Mouse (Mus musculus) monocyte, adult 5-6 weeks (primary cell): ENCODE results near the gene Mtx1. TPM values are rescaled to one million over a fixed set of nuclear protein-coding genes. Genes with fewer than 3 reads are reported as not detected.

Experiments used
- ATAC-seq: fragments of 153-309, 156-312 bp; replicated peaks from 2 replicates; pipeline ENCODE4 v1.8.0; 2017; ENCODE audit warnings: mild to moderate bottlenecking; ENCODE audit not compliant: low TSS enrichment, insufficient number of reproducible peaks, severe bottlenecking, poor library complexity, low FRiP score
- total RNA-seq: library from RNA; stranded (forward); fragments of 200-1000, 200-491, 200-594 nt; gene quantifications from 3 replicates; pipeline ENCODE4 v1.2.3, GENCODE M21; 2017

The Mtx1 gene
- total RNA-seq, 1 experiment from 2014 or later: 42.5 TPM

- no peak for ATAC-seq
These were observed 33.0 kb downstream of the Mtx1 start for GRCm38 (mm10) chr3:89193853-89194252.

GRCm38 (mm10) chr3:89193351-89193750 is 33.5 kb downstream of the Mtx1 start:
- ATAC-seq: no peak

GRCm38 (mm10) chr3:89190436-89190835 is 36.5 kb downstream of the Mtx1 start:
- 0 out of 2 replicates have a peak, but pooled peaks have one; percentile 24 for ATAC-seq

- no peak for ATAC-seq
These were observed 38.4 kb downstream of the Mtx1 start for GRCm38 (mm10) chr3:89188478-89188875.

- no peak for ATAC-seq
These were observed 39.0 kb downstream of the Mtx1 start for GRCm38 (mm10) chr3:89187690-89188477.

GRCm38 (mm10) chr3:89187197-89187596 is 39.7 kb downstream of the Mtx1 start:
- no peak for ATAC-seq

- no peak for ATAC-seq
These were observed 43.0 kb downstream of the Mtx1 start for GRCm38 (mm10) chr3:89183959-89184315.

GRCm38 (mm10) chr3:89183058-89183958 is 43.6 kb downstream of the Mtx1 start, which contains the start of gene Fam189b:
TSS of gene Fam189b (plus strand) at chr3:89183143.
- peak; percentile 72 for ATAC-seq

GRCm38 (mm10) chr3:89182531-89183057 is 44.3 kb downstream of the Mtx1 start:
- ATAC-seq: no peak

GRCm38 (mm10) chr3:89181749-89182500 is 45.0 kb downstream of the Mtx1 start:
- ATAC-seq: no peak

- no peak for ATAC-seq
These were observed 47.8 kb downstream of the Mtx1 start for GRCm38 (mm10) chr3:89179056-89179455.

GRCm38 (mm10) chr3:89178107-89178385 is 48.8 kb downstream of the Mtx1 start:
- ATAC-seq: no peak

GRCm38 (mm10) chr3:89177242-89178106 is 49.4 kb downstream of the Mtx1 start, which contains the start of gene Scamp3:
TSS of gene Scamp3 (plus strand) at chr3:89177473.
- peak; percentile 90 for ATAC-seq

GRCm38 (mm10) chr3:89176421-89176820 is 50.5 kb downstream of the Mtx1 start:
- ATAC-seq: no peak

- no peak for ATAC-seq
These were observed 51.3 kb downstream of the Mtx1 start for GRCm38 (mm10) chr3:89175544-89175943.

- ATAC-seq: no peak
These were observed 52.0 kb downstream of the Mtx1 start for GRCm38 (mm10) chr3:89174844-89175243.

- no peak for ATAC-seq
These were observed 59.9 kb downstream of the Mtx1 start for GRCm38 (mm10) chr3:89166945-89167344.

- ATAC-seq: no peak
These were observed 61.5 kb downstream of the Mtx1 start for GRCm38 (mm10) chr3:89165268-89165870.
